Mouse (Mus musculus): Measurements from ENCODE around the gene Stpg3. TPM values are rescaled to one million over a fixed set of nuclear protein-coding genes. Genes with fewer than 3 reads are reported as not detected.

Gene Stpg3
- polyA plus RNA-seq, 1 experiment from 2014 or later, result not detected

GRCm38 (mm10) chr2:25180973-25181890 is 33.2 kb downstream of the Stpg3 start:
- WGBS, result under 1% methylated on average over 100 of the region's 100 CpGs

GRCm38 (mm10) chr2:25180478-25180903 is 33.9 kb downstream of the Stpg3 start, which contains the start of gene Nrarp:
TSS of gene Nrarp (plus strand) at chr2:25180758.
- H3K36me3 ChIP-seq, result peaks cover 24% of the 10 kb centered on the region
- DNase-seq (ENCODE audit: low spot score), result peak; percentile 97
- no peaks in the 10 kb centered on the region for H3K9me3 ChIP-seq
- peak within 1 kb of the TSS; percentile 98 for H3K27ac ChIP-seq
- H3K4me3 ChIP-seq, result peak within 1 kb of the TSS; percentile 85
- H3K4me1 ChIP-seq (replicated peaks), result peaks cover 84% of the 10 kb centered on the region
- H3K27me3 ChIP-seq (ENCODE audit: insufficient read depth, poor library complexity, severe bottlenecking), result peaks cover 20% of the 10 kb centered on the region
- under 1% methylated on average over 35 of the region's 35 CpGs for WGBS

More at GRCm38 (mm10) chr2:25180973-25181890, 33.2 kb downstream of the Stpg3 start:
- Histone ChIP-seq H3K27me3 (ENCODE audit: insufficient read depth, poor library complexity, severe bottlenecking) (peaks cover 20% of the 10 kb centered on the region), H3K4me1 (replicated peaks) (peaks cover 84% of the 10 kb centered on the region), H3K36me3 (peaks cover 24% of the 10 kb centered on the region), H3K9me3 (no peaks in the 10 kb centered on the region), H3K4me3 (peak overlapping the region; percentile 85), H3K27ac (peak overlapping the region; percentile 98)
- DNase-seq (ENCODE audit: low spot score), result peak; percentile 75

GRCm38 (mm10) chr2:25179566-25180217 is 34.7 kb downstream of the Stpg3 start:
- Histone ChIP-seq H3K27me3 (ENCODE audit: insufficient read depth, poor library complexity, severe bottlenecking) (peaks cover 18% of the 10 kb centered on the region), H3K4me1 (replicated peaks) (peaks cover 84% of the 10 kb centered on the region), H3K36me3 (peaks cover 21% of the 10 kb centered on the region), H3K4me3 (peak overlapping the region; percentile 85), H3K27ac (peak overlapping the region; percentile 98), H3K9me3 (no peaks in the 10 kb centered on the region)
- WGBS, result 41% methylated on average over 15 of the region's 15 CpGs
- DNase-seq (ENCODE audit: low spot score), result no peak

GRCm38 (mm10) chr2:25178285-25178972 is 36.0 kb downstream of the Stpg3 start:
- Histone ChIP-seq H3K4me3 (peak overlapping the region; percentile 45), H3K9me3 (no peaks in the 10 kb centered on the region), H3K27ac (peak overlapping the region; percentile 98), H3K36me3 (peaks cover 8% of the 10 kb centered on the region), H3K27me3 (ENCODE audit: insufficient read depth, poor library complexity, severe bottlenecking) (peaks cover 21% of the 10 kb centered on the region; the same call in 1 of the 2 replicates), H3K4me1 (replicated peaks) (peaks cover 81% of the 10 kb centered on the region)
- peak; percentile 38 for DNase-seq (ENCODE audit: low spot score)
- WGBS, result 24% methylated on average over 10 of the region's 10 CpGs

GRCm38 (mm10) chr2:25177685-25178084 is 36.8 kb downstream of the Stpg3 start:
- DNase-seq (ENCODE audit: low spot score), result peak; percentile 76
- Histone ChIP-seq H3K27me3 (ENCODE audit: insufficient read depth, poor library complexity, severe bottlenecking) (peaks cover 21% of the 10 kb centered on the region; the same call in 1 of the 2 replicates), H3K27ac (peak overlapping the region; percentile 98), H3K4me1 (replicated peaks) (peaks cover 80% of the 10 kb centered on the region), H3K4me3 (peak overlapping the region; percentile 45), H3K9me3 (no peaks in the 10 kb centered on the region), H3K36me3 (peaks cover 2% of the 10 kb centered on the region)
- WGBS, result 2% methylated on average over 6 of the region's 6 CpGs

GRCm38 (mm10) chr2:25177076-25177475 is 37.4 kb downstream of the Stpg3 start:
- H3K27me3 ChIP-seq (ENCODE audit: insufficient read depth, poor library complexity, severe bottlenecking), result peaks cover 21% of the 10 kb centered on the region; the same call in 1 of the 2 replicates
- DNase-seq (ENCODE audit: low spot score), result no peak
- no peaks in the 10 kb centered on the region for H3K36me3 ChIP-seq
- 44% methylated on average over 4 of the region's 4 CpGs for WGBS
- H3K27ac ChIP-seq, result peak overlapping the region; percentile 98
- peaks cover 84% of the 10 kb centered on the region for H3K4me1 ChIP-seq (replicated peaks)
- no peaks in the 10 kb centered on the region for H3K9me3 ChIP-seq
- H3K4me3 ChIP-seq, result peak overlapping the region; percentile 45

GRCm38 (mm10) chr2:25176573-25176972 is 37.9 kb downstream of the Stpg3 start:
- H3K4me1 ChIP-seq (replicated peaks), result peaks cover 89% of the 10 kb centered on the region
- no peaks in the 10 kb centered on the region for H3K36me3 ChIP-seq
- no peak for DNase-seq (ENCODE audit: low spot score)
- no peaks in the 10 kb centered on the region for H3K9me3 ChIP-seq
- H3K27ac ChIP-seq, result peak overlapping the region; percentile 98
- H3K4me3 ChIP-seq, result peak overlapping the region; percentile 45
- WGBS, result 66% methylated on average over 6 of the region's 6 CpGs
- peaks cover 21% of the 10 kb centered on the region; the same call in 1 of the 2 replicates for H3K27me3 ChIP-seq (ENCODE audit: insufficient read depth, poor library complexity, severe bottlenecking)

- peaks cover 21% of the 10 kb centered on the region; the same call in 1 of the 2 replicates for H3K27me3 ChIP-seq (ENCODE audit: insufficient read depth, poor library complexity, severe bottlenecking)
Observed at GRCm38 (mm10) chr2:25175690-25176078, 38.8 kb downstream of the Stpg3 start.

GRCm38 (mm10) chr2:25174866-25175689 is 39.4 kb downstream of the Stpg3 start:
- WGBS, result 51% methylated on average over 7 of the region's 7 CpGs
- 0 out of 2 replicates have a peak overlapping the region, but pooled peaks have one; percentile 3 for H3K4me3 ChIP-seq
- peaks cover 21% of the 10 kb centered on the region; the same call in 1 of the 2 replicates for H3K27me3 ChIP-seq (ENCODE audit: insufficient read depth, poor library complexity, severe bottlenecking)
- H3K4me1 ChIP-seq (replicated peaks), result peaks cover 97% of the 10 kb centered on the region
- no peak for DNase-seq (ENCODE audit: low spot score)
- no peaks in the 10 kb centered on the region for H3K9me3 ChIP-seq
- H3K27ac ChIP-seq, result peak overlapping the region; percentile 98
- H3K36me3 ChIP-seq, result no peaks in the 10 kb centered on the region

More at GRCm38 (mm10) chr2:25175690-25176078, 38.8 kb downstream of the Stpg3 start:
- 80% methylated on average over 4 of the region's 4 CpGs for WGBS
- Histone ChIP-seq H3K36me3 (no peaks in the 10 kb centered on the region), H3K4me1 (replicated peaks) (peaks cover 94% of the 10 kb centered on the region), H3K9me3 (no peaks in the 10 kb centered on the region), H3K4me3 (0 out of 2 replicates have a peak overlapping the region, but pooled peaks have one; percentile 3), H3K27ac (peak overlapping the region; percentile 98)
- DNase-seq (ENCODE audit: low spot score), result no peak

GRCm38 (mm10) chr2:25173821-25174220 is 40.6 kb downstream of the Stpg3 start:
- Histone ChIP-seq H3K9me3 (no peaks in the 10 kb centered on the region), H3K4me3 (no peak overlapping the region), H3K4me1 (replicated peaks) (peaks cover 97% of the 10 kb centered on the region), H3K36me3 (no peaks in the 10 kb centered on the region), H3K27me3 (ENCODE audit: insufficient read depth, poor library complexity, severe bottlenecking) (peaks cover 13% of the 10 kb centered on the region; the same call in 1 of the 2 replicates), H3K27ac (peak overlapping the region; percentile 95; the same call in 1 of the 2 replicates)
- no peak for DNase-seq (ENCODE audit: low spot score)
- 90% methylated on average over 4 of the region's 4 CpGs for WGBS

GRCm38 (mm10) chr2:25172629-25173028 is 41.8 kb downstream of the Stpg3 start:
- no peaks in the 10 kb centered on the region for H3K9me3 ChIP-seq
- 0 out of 2 replicates have a peak, but pooled peaks cover 9% of the 10 kb centered on the region for H3K27me3 ChIP-seq (ENCODE audit: insufficient read depth, poor library complexity, severe bottlenecking)
- DNase-seq (ENCODE audit: low spot score), result no peak
- no peak overlapping the region for H3K4me3 ChIP-seq
- peaks cover 97% of the 10 kb centered on the region for H3K4me1 ChIP-seq (replicated peaks)
- peak overlapping the region; percentile 95 for H3K27ac ChIP-seq
- WGBS, result 79% methylated on average over 8 of the region's 8 CpGs
- no peaks in the 10 kb centered on the region for H3K36me3 ChIP-seq
